Mouse (Mus musculus): ENCODE results near the gene Nup50.

The Nup50 gene

DNA sequence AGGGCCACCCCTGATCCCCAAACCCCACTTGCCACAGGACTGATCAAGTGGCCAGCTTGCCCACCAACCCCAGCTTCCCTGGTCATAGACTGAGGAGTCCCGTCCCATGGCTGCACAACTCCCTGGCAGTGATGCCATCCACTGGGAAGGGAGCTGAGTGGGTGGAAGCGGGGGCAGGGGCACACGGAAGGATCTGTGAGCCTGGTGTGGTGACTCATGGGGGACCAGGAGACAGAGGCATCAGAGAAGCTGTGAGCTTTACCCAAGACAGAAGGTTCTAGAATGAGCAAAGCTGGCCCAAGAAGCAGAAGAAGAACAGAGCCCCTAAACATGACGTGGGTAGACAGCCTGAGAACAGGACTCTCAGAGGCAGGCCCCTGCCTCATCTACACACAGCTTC, 26.8 kb downstream of the Nup50 start:
- no peak for DNase-seq (ENCODE audit: low spot score in 2 of 2)

DNA sequence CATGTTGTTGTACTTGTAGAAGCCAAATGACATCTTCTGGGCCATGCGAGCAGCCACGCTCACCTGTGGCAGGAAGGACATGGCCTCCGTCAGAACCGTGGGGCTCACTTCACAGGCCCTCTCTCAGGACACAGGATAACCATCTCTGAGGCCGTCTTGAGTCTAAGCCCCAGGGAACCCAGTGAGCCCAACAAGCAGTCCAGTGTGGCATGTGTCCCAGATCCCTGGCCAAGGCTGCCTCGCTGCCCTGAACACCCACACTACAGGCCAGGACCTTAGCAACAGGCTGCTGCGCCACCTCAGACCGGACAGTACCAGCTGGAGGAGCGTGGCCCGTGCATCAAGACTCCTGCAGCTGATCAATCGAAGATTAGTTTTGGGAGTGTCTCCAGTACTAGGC, 30.0 kb downstream of the Nup50 start:
- DNase-seq (ENCODE audit: low spot score in 2 of 2) = no peak

DNA sequence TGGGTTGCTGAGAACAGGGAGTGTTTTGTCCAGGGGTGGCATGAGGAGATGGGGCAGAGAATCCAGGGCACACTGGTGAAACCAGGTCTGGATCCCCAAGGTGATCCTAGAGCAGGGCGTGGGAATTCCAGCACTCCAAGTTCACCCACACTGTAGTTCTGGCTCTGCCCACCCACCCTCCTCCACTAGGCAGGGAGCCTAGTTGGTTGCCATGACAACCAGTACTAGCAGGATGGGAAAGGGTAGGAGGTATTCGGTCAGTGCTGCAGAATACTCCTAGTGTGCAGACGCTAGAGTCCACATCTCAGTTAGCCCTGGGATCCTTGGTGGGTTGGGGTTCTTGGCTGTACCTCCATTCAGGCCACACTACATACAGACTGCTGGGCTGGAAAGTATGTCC, 34.6 kb downstream of the Nup50 start:
- DNase-seq (ENCODE audit: low spot score in 2 of 2) = no peak

DNA sequence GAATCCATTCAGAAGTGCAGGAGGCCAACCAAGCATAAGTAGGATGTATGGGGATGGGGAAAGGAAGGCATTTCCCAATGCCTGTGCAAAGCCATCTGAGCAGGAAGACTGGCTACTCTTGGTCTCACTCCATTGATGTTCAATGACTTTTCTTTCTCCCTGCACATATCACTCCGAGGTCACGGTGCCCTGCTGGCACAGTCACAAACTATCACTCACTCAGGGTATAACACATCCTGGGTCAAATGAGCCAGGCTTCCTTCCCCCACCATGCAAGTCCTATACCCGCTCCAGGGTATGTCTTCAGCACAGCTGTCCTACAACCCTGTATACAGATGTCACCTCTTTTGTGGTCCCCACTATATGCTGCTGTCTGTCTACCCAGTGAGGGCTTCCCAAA, 35.1 kb downstream of the Nup50 start:
- DNase-seq (ENCODE audit: low spot score in 2 of 2) = no peak

DNA sequence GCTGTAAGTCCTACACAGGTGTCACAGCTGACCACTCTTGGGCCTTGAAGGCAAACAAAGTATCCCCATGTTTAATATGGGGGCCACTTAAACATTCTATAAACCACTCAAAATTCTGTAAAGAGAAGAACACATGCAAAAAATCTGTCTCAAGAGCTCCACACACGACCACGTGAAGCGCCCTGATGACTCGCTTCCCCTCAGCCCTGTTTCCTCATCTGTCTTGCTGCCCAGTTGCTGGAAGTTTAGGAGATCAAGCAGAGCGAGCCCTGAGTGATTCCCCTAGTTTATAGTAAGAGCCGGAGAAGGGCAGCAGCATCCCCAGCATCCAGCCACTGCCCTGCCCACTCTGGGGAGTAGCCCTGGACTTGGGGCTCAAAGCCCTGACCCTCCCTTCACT, 36.7 kb downstream of the Nup50 start:
- no peak for DNase-seq (ENCODE audit: low spot score in 2 of 2)

DNA sequence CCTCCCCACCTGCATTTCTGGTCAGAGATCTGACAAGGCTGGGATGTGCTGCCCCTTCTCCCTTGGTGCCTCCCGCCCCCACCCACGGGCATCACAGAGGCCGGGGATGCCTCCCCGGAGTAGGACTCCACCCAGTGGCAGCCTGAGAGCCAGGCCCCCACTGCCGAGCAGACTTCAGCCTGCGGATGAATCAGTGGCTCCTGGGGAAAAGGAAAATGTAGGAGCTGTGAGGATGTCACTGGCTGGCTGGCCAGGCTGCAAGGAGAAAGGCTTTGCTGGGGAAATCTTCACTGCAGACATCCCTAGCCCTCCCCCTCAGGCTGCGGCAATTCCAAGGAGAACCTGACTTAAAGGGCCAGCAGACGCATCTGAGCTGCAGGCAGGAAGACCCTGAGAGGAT, 37.5 kb downstream of the Nup50 start:
- peak in 1 of 2 experiments; percentile 52 for DNase-seq (ENCODE audit: low spot score in 2 of 2)

DNA sequence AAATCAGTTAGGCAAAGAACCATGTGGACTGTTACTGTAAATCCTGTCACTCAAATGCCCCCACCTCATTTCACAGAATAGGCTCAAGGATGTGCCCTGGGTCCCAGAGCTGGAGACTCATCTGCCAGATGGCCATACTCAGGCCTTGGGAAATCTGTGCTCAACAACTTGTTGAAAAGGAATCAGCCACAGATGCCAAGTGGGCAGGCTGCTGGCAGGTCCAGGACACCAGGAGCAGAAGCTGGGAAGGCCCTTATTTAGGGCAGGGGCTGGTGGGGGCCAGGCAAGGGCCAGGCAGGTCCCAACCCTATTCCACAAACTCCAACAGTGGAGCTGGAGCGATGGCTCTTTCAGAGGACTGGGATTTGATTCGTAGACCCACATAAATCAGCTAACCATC, 39.3 kb downstream of the Nup50 start:
- no peak for DNase-seq (ENCODE audit: low spot score in 2 of 2)

DNA sequence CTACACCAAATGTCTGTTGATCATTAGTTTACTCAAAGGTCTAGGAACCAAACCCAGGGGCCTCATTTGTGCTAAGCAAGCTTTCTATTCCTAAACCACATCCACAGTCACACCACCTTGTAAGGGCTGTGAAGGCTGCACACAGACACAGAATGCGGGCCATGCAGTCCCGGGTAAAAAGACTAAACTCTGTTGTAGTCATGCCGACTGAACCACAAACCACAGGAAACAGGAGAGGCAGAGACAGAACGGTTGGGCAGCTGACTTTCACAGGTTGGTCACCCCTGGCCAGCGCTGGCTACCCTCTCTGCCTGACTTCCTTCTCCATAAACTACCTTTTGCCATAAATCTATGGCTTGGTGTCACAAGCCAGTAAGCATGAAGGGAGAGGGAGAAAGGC, 41.6 kb downstream of the Nup50 start:
- no peak for DNase-seq (ENCODE audit: low spot score in 2 of 2)

DNA sequence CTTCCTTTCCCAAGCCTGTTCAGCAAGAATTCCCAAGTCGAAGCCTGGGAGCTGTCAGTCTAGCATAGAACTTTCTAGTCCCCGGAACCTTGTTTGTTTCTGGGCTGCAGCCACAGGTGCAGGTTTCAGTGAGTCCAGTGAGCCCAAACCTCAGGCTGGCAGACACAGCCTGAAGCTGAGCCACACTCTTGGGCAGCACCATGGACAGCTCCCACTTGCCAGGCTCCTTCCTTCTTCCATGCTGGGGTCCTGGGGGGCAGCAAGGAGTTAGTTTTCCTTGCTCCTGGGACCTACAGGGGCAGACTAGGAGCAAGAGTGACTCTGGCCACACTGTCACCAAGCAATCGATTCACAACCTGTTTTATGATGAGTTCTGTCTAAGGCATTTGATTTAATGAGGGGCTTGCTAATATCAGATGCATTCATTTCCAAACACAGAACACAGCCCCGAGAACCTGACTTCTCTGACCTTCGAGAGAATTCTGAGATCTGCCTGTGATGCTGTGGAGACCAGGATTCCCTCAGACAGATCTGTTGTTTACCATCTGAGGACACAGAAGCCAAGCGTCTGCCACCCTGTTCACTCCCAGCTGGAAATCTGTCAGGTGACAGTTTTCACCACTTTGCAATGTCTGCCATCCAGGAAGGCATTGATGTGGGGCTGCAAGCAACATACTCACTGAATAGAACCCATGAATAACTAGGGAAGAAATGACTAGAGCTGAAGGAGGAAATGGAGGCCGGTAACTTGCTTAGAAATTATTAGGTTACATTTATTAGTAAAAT, 42.6 kb downstream of the Nup50 start:
- DNase-seq (ENCODE audit: low spot score in 2 of 2) = no peak

DNA sequence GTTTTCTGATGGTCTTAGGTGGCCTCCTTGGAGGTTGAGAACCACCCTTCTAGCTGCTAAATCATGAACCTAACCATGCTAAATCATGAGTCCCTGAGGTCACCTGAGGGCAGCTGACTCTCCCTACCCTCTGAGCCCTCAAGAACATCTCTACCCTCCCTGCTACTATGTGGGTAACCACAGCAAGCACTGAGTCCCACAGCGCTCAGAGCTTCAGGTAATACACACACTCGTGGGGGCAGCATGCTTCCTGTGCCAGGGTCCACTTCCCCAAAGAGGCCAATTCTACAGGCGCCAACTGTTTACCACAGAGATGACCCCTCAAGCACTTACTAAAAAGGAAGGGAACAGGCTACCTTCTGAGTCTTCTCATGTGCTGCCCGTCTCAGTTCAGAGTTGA, 45.3 kb downstream of the Nup50 start:
- no peak for DNase-seq (ENCODE audit: low spot score in 2 of 2)

DNA sequence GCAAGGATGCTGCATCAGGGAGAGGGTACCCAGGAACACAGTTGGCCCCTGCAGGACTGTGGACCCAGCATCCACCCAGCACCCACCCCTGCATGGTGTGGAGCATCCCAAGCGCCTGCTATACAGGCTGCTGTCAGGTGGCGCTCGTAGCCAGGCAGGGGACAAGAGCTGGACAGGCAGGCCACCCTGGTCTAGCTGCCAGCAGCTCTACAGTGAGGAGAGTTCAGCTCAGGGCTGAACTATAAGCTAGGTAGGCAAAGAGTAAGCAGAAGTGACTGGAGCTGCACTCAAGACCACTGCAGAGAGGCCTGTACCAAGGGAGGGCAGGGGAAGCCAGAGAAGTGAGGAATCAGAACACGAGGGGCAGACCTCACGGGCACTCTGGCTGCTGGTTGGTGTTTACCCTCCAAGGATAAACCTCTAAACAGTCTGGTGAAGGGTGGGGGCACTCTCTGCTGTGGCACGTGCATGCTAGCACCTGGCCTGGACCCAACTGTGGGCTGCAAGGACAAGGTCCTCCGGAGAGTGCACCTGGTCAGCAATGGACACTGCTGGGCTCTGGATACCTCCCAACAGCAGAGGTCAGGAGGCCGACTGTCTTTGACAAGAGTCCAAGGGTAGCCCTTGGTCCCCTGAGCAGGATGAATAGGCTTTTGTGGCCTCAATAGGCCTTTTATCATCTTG, 49.8 kb downstream of the Nup50 start:
- no peak for DNase-seq (ENCODE audit: low spot score in 2 of 2)

DNA sequence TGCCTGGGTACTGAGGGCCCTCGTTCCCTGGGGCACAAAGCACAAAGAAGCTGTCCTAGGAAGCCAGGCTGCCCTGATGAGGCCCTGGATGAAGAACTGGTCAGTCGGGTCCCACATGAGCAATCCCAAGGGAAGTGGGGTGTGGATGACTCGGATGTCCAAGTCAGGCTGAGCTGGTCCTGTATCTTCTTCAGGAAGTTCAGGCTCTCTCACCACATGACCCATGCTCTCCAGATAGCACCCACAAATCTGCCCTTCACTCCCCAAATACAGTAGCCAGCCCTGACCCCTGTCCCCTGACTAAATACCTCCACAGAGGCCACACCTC, 50.3 kb downstream of the Nup50 start:
- no peak for DNase-seq (ENCODE audit: low spot score in 2 of 2)

DNA sequence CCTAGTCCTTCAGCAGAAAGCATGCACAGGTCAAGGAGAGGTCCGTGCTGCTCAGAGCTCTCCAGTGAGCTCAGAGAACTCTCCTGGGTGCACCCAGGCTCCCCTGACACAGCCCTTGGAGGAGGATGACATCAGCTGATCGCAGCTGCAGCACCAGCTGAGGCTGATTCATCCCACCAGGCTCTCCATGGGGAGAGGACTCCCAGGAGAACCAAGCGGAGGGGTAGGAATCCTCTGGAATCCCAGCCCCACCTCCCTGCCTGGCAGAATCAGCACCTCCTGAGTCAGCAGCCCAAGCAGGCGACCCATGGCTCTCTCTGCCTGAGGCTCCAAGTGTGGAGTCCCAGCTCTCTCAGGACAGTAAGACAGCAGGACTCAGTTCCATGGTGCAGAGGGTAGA, 52.5 kb downstream of the Nup50 start:
- peak in 1 of 2 experiments; percentile 64 for DNase-seq (ENCODE audit: low spot score in 2 of 2)

DNA sequence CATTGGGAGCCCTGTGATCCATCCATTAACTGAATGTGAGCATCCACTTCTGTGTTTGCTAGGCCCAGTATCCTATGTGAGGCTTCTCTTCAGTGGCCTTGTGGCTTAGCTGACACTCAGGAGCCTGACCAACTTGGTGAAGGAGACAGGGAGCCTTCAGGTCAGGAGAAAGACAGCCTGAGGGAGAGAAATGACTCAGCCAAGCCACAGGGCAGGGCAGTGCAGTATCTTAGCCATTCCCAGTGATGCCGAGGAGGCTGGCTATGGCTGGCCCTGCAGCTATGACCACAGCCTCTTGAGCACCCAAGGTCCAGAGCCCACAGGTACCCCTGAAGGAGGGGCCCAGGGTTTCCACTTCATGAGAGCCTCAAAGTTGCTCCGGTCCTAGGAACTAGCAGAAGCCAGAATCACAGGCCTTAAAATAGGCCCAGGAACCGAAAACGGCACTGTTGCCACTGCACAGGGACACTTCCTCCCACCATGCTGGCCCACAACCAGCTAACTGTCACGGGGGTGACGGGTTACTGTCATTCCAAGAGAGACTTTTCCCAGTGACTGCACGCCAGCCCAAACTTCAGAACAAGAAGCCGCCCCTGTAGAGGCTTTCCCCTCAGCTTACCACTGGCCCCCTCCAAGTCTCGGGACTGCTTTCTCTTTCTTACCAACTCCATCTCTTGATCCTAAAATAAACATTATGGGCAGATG, 58.5 kb downstream of the Nup50 start:
- no peak for DNase-seq (ENCODE audit: low spot score in 2 of 2)

DNA sequence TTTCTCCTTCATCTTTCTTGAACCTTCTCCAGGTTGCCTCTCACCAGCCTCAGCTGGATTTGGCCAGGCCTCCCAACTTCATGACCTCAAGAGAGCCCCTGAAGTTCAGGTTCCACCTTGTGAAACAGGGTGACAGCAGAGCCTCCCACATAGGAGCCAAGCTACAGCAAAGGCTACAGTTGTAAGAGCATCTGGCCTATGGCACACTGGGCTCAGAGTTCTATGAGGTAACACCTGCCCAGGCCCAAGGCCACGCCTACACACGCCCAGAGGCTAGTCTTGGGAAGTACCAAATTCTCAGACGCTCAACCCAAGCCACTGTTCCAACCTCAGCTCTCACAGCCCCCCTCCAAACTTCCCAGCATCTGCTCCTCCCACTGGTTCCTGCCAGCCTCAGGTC, 59.7 kb downstream of the Nup50 start:
- DNase-seq (ENCODE audit: low spot score in 2 of 2) = no peak

DNA sequence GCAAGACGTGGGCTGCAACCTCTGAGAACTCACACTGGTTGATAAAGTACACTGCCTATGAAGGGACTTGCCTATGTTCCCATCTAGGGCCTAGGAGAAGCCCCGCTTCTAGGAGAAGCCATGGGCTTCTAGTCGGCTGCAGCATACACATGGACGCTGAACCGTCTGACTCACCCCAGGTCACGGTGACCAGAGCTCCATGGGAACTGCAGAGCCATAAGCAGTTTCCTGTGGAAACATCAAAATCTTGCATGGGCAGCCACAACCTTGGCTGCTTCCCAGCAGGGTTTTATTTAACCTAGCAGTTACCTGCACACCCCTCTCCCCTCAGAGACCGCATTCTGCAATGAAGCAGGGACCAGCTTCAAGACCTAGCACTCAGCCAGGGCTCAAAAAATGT, 60.5 kb downstream of the Nup50 start:
- no peak for DNase-seq (ENCODE audit: low spot score in 2 of 2)

DNA sequence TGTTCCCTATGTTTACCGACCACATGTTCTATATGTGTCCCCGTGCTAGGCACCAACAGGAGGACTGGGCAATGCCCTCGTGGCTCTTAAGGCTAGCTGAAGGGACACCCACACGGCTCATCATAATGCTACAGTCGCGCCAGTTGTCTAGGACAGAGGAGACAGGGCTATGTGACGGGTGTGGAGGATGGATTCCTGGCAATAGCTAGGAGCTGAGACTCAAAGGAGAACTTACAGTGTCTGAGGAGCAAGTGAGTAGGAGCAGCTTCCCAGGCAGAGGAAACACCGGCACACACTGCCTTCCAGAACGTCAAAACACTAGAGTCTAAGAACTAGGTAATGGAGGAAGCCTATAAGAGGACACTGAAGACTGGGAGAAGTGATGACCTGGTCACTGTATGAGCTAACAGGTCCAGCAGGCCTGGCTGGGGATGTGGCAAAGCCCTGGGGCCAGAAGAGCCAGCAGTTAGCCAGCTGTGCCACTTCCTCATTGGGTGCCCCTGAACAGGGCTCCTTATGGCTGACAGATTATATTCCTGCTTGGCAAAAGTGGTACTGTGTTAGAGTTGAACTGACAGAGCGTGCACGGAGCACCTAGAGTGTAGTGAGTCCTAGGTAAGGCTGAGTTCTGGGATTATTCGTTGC, 62.4 kb downstream of the Nup50 start:
- no peak for DNase-seq (ENCODE audit: low spot score in 2 of 2)

DNA sequence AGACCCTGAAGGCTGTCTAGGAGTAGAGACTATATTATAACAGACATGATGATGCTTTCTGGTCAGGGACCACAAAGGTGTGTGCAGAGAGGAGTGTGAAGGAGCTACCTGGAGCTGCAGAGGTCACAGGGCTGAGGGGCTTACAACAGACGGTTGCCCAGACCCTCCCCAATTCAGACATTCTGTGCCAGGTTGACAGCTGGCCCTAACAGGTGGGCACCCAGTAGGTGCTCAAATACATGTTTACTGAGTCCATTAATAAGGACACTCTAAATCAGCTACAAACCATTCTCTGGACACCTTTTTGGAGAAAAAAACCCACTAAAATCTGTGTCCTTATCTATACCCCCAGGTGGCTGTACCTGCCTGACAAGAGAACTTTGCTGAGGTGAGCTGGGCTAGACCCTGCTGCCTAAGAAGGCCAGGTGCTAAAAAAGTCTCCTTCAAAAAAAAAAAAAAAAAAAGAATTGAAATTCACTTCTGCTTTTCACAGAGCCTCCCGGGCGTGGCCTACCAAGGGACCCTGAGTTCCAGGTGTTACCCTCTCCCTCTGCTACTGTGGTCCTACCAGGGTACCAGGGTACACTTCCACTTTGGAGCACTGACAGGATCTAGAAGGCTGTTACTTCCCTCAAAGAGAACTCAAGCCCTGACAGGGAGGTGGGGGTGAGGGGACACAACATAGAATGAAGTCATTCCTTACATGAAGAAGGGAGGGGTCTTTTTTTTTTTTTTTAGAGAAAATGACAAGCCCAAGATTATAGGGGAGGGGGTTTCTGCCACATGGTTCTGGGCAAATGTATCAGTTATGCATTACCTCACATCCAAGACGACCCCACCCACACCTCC, 63.2 kb downstream of the Nup50 start:
- DNase-seq (ENCODE audit: low spot score in 2 of 2) = no peak

DNA sequence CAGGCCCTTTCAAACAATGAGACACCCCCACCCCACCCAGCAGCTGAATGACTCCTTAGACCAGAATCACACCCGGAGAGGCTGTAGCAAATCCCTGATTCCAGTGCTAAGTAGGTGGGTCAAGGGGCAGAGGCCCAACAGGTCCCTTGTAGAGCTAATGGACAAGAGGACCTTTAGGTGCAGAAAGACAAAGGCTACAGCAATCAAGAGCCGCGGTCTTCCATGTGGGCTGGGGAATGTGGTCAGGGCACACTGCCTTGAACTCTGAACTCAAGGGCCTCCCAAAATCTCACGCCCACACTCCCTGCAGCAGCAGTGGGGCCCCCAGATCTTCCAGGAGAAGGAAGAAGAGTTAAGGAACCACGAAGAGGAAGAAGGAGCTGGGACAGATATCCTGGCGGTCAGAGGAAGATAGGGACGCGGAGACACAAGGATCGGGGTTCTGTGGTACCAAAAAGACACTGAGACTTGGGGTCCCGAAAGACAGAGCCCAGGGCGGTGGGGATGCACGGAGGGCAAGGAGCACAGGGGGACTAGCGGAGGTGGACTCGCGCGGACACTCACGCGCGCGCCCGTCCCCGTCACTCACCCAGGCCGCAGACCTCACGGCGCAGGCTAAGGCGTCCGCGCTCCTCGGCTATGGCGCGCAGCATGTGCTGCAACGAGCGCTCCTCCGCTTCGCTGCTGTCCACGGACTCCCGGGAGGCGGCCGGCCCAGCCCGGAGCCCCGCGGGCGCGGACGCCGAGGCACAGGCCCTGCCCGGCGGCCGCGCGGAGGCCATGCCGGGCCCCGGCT, 64.0 kb downstream of the Nup50 start:
- no peak for DNase-seq (ENCODE audit: low spot score in 2 of 2)

DNA sequence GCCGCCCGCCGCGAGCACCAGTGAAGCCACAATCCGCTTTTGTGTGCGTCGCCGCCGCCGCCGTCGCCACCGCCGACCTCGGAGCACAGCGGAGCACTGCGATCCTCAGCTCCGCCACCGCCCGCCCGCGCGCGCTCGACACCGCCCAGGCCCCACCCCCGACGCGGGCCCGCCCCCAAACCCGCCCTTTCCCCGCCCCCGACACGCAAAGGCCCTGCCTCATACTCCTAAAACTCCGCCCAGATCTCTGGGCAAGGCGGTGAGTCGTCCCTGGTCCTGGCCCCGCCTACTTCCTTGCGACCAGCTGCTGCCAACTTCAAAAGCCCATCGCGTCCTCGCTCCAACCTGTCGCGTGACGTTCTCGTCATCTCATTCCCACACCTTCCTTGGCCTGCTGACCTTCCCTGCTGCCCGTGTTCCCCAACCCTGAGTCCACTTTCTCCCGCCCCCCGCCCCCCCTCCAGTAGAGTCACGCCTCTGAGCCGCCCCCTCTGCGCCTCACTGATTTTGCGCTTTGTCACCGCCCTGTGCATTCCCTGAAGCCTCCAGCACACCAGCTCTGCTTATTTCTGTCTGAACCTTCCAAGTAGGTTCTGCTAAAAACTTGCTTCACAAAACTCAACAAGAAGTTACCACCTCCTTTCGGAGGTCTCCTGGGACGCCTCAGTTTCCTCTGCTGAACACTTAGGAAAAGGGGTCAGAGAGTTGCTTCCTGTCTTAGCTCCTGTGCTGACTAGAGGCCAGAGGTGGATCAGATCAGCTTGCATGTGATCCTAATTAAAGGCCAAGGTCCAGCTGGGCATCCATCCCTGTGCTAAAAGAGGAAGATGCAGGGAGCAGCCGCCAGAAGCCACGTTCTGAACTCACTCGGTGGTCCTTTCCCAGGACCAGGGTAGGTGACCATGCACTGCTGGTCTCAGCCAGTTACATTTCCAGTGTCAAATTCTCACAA, 64.9 kb downstream of the Nup50 start, which contains the start of gene 5031439G07Rik:
Gene 5031439G07Rik, minus strand, starts transcription at position 678 of the 952 bp plus-strand sequence.
- DNase-seq (ENCODE audit: low spot score in 2 of 2) = peak; percentile 57 to 75
